Mouse (Mus musculus) megakaryocyte-erythroid progenitor cell, adult 5 weeks (primary cell): ENCODE measurements around the gene Mon1b. TPM values are rescaled to one million over a fixed set of nuclear protein-coding genes. Genes with fewer than 3 reads are reported as not detected.

Experiments used
- polyA plus RNA-seq: library from polyadenylated mRNA; stranded (reverse); fragments of >175 nt; gene quantifications from 2 replicates; pipeline ENCODE4 v1.2.3, GENCODE M21; 2012

Mon1b gene
- 13.0 and 13.1 TPM in 2 replicates for polyA plus RNA-seq

GRCm38 (mm10) chr8:113634670-113635591, at the start of gene Mon1b:
Gene Mon1b (plus strand): TSS chr8:113635587.

DNA sequence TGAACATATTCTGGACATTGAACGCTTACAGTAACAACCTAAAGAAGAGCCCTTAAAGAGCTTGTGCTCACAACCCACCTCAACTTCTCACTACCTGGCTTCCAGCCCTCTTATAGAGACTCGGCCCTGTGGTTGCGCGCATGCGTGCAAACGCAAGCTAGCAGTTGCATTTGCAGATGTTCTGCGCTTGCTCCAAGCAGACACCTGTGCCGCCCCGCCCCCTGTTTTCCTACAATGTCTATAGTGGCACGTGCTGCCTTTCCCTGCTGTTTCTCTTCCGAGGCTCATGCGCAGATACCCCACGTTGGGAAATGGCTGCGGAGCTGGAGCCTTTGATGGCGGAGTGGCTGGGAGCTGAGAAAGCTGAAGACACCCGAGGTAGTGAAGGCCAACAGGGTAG, 7.5 kb downstream of the Mon1b start, which contains the start of gene Syce1l:
TSS of gene Syce1l (plus strand) at position 288 of the 400 bp plus-strand sequence.

Other genes with a start within 250 kb of the Mon1b start
- gene Syce1l, start 7.6 kb downstream of the Mon1b start, polyA plus RNA-seq = 0.17 and 0.50 TPM in 2 replicates
- 0.06 TPM in 1 of 2 replicates, not detected in the other for gene Adamts18, start 213.2 kb downstream of the Mon1b start, polyA plus RNA-seq